Mouse (Mus musculus) kidney, adult 2 months (tissue): ENCODE results near the gene Ptbp3. TPM values are rescaled to one million over a fixed set of nuclear protein-coding genes. Genes with fewer than 3 reads are reported as not detected.
"Not testable (repeated sequence)": the region's sequence is repeated elsewhere in the genome, so short reads cannot be mapped to it uniquely, and the experiment has no call there.

Source experiments
- DNase-seq: peaks from one replicate; pipeline ENCODE4 v3.0.0; 2021
- H3K27ac ChIP-seq: fragments of 200-500 bp; 2 replicates; pipeline ENCODE4 v1.5.1; 2012; ENCODE audit warnings: low read depth, low read length, control low read depth, inconsistent platforms; ENCODE audit not compliant: insufficient read depth
- H3K27me3 ChIP-seq: fragments of 200-500 bp; replicated peaks from 2 replicates; pipeline ENCODE4 v1.6.1; 2012; ENCODE audit warnings: mild to moderate bottlenecking, moderate library complexity, low read length, inconsistent platforms; ENCODE audit not compliant: control insufficient read depth, insufficient read depth
- H3K36me3 ChIP-seq: fragments of 200-500 bp; 2 replicates; pipeline ENCODE4 v1.6.1; 2012; ENCODE audit warnings: mild to moderate bottlenecking, moderate library complexity, low read length, inconsistent platforms; ENCODE audit not compliant: control insufficient read depth, insufficient read depth
- H3K4me1 ChIP-seq: fragments of 200-500 bp; 2 replicates; pipeline ENCODE4 v1.6.1; 2011; ENCODE audit warnings: low read length; ENCODE audit not compliant: control insufficient read depth, insufficient read depth
- H3K4me3 ChIP-seq: fragments of 200-500 bp; 2 replicates; pipeline ENCODE4 v1.5.1; 2011; ENCODE audit warnings: mild to moderate bottlenecking, low read depth, low read length, control low read depth; ENCODE audit not compliant: insufficient read depth
- CTCF ChIP-seq: fragments of 200-500 bp; conservative IDR thresholded peaks from 2 replicates; pipeline ENCODE4 v1.5.1; 2011; ENCODE audit warnings: low read depth, mild to moderate bottlenecking, control low read depth, low read length, moderate library complexity, mixed read lengths; ENCODE audit not compliant: insufficient read depth, insufficient read length
- POLR2A ChIP-seq: fragments of 200-500 bp; IDR thresholded peaks from one replicate; pipeline ENCODE4 v1.6.1; 2011; ENCODE audit warnings: low read depth, low read length, control low read depth
- WGBS: fragments of 180-500 bp; shearing (Covaris S2); methylation state at CpG from one replicate; pipeline ENCODE4 v1.1.7; 2018; 5-methylcytosine and 5-hydroxymethylcytosine counted together
- polyA plus RNA-seq: library from polyadenylated mRNA; depleted of rRNA; stranded (reverse); fragments of >200 nt; gene quantifications from 2 replicates; pipeline ENCODE4 v1.2.3, GENCODE M21; 2012

The Ptbp3 gene
- polyA plus RNA-seq, 1 experiment, result 33.8 TPM

DNA sequence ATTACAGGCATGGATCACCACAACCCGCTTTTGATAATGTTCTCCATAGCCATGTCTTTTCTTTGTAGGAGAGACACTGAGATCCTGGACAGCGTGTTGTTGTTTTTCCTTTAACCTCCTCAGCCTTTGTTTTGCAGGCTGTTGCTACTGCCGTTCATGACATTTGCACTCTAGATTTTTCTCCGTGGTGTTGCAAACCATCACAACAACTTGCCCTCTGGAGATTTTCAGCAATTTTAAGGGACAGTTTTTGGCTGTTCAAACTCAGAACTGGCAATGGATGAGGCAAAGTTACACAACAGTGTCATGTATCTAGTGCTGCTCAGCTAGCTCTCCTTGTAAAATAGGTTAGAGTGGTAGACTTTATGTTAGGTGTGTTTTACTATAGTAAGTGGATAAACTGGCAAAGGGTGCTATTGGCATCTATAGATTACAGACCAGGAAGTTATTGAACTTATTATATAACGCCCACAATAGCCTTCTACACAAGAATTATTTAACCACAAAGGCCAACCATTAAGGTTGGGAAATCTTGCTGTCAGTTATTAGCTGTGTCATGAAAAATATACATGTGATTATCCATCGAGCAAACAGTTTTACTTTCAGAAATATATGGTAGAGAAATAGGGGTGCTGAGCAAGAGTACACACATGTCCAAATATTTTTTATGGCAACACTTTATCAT lies 18.6 kb upstream of the Ptbp3 start:
- Histone ChIP-seq H3K27ac (no peak overlapping the region), H3K36me3 (no peaks in the 10 kb centered on the region), H3K27me3 (no peaks in the 10 kb centered on the region), H3K4me3 (no peak overlapping the region), H3K4me1 (no peaks in the 10 kb centered on the region)
- no peak for TF ChIP-seq CTCF
- TF ChIP-seq POLR2A, result no peak
- DNase-seq, result no peak
- WGBS, result 84% methylated on average over 6 of the region's 6 CpGs

DNA sequence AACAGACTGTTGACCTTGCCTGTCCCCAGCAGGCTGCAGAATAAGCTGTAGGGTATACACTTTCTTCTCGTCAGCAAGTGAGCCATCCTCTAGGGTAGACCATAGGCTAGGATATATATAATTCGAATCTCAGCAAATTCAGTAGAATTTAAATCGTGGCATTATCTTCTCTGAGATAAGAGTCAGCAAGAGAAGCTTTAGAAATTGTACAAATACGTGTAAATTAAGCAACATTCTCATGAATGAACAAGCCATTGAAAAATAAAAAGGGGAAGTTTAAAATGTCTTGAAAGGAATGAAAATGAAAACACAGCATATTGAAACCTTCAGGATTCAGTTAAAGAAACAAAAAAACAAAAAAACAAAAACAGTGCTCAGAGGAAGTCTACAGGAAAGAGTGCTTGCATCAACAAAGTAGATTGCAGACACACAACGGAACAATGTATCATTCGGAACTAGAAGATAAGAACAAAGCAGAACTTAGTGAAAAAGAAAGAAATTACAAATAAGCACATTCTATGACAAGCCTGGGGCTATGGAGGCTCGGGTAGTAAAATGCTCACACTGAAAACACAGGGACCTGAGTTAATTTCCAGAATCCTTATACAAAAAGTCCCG lies 16.5 kb upstream of the Ptbp3 start:
- no peak overlapping the region for H3K4me3 ChIP-seq
- H3K4me1 ChIP-seq, result no peaks in the 10 kb centered on the region
- no peak for DNase-seq
- no peaks in the 10 kb centered on the region for H3K36me3 ChIP-seq
- H3K27me3 ChIP-seq, result no peaks in the 10 kb centered on the region
- TF ChIP-seq CTCF (no peak), POLR2A (no peak)
- 73% methylated on average over 8 of the region's 8 CpGs for WGBS
- H3K27ac ChIP-seq, result no peak overlapping the region

DNA sequence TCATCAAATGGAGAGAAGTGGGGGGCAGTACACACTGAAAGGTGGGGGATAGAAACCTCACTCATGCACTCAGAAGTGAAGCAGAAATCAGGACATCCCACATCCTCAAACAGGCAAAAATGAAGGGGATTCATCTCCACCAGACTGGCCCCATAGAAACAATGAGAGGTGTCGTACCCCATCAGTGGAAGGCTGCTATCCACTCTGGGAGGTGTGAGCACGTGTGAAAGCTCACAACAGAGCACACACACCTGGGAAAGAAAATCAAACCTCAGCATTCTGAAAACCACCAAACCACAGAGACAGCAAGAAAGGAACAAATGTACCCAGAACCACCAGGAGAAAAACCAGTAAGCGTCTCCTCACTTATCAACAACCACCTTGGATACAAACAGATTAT lies 15.0 kb upstream of the Ptbp3 start:
- DNase-seq, result no peak
- Histone ChIP-seq H3K36me3 (no peaks in the 10 kb centered on the region), H3K27ac (no peak overlapping the region), H3K4me1 (0 out of 2 replicates have a peak, but pooled peaks cover 1% of the 10 kb centered on the region), H3K27me3 (no peaks in the 10 kb centered on the region), H3K4me3 (no peak overlapping the region)
- TF ChIP-seq CTCF (no peak), POLR2A (no peak)
- 86% methylated on average over 3 of the region's 3 CpGs for WGBS

DNA sequence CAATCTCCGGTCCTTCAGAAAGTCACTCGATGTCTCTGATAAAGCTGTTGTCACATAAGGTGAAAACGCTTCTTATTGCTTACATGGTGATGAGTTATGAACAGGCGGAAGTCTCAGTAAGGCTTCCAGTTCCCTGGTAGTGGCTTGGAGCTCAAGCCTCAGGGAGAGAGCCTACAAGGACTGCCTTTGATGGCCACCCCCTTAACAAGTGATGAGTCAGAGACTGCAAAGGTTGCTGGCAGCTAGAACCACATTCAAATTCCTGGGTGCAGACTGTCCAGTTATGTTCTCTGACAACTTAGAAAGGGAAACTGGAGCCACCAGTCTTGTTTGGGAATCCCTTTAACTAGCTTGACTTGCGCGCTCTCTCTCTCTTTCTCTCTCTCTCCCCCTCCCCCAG lies 11.0 kb upstream of the Ptbp3 start:
- Histone ChIP-seq H3K4me3 (no peak overlapping the region), H3K36me3 (no peaks in the 10 kb centered on the region), H3K27ac (no peak overlapping the region), H3K27me3 (no peaks in the 10 kb centered on the region), H3K4me1 (peaks cover 12% of the 10 kb centered on the region; the same call in 1 of the 2 replicates)
- WGBS, result 96% methylated on average over 6 of the region's 6 CpGs
- DNase-seq, result no peak
- no peak for TF ChIP-seq POLR2A
- TF ChIP-seq CTCF, result no peak

DNA sequence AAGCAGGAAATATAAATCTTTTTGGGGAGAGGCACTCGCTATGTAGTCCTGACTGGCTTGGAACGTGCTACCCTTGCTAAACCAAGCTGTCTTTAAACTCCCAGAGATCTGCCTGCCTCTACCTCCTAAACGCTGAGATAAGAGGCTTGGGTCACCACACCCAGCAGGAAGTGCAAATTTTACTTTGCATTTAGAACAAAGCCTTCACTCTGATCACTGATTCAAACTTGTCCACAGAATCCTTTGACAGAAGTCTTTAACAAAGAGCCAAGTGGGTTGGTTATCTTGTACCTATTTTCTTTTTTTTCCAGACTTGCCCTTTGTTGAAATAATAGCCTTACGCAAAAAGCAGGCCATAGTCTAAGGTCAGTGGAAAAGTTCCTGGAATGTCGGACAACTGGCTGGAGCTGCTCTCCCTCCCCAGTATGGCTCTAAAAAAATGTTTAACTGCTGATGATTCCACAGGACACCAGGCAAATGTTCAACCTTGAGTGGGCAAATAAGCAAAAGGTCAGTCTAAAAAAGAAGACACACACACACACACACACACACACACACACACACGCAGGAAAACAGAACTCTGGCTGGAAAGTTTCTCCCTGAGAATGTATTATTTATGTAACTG lies 9.0 kb upstream of the Ptbp3 start:
- Histone ChIP-seq H3K4me1 (peaks cover 12% of the 10 kb centered on the region; the same call in 1 of the 2 replicates), H3K27me3 (no peaks in the 10 kb centered on the region), H3K4me3 (no peak overlapping the region), H3K36me3 (no peaks in the 10 kb centered on the region), H3K27ac (peak overlapping the region; percentile 46; the same call in 1 of the 2 replicates)
- DNase-seq, result peak; percentile 81
- no peak for TF ChIP-seq CTCF
- TF ChIP-seq POLR2A, result no peak
- WGBS, result 36% methylated on average over 6 of the region's 6 CpGs

DNA sequence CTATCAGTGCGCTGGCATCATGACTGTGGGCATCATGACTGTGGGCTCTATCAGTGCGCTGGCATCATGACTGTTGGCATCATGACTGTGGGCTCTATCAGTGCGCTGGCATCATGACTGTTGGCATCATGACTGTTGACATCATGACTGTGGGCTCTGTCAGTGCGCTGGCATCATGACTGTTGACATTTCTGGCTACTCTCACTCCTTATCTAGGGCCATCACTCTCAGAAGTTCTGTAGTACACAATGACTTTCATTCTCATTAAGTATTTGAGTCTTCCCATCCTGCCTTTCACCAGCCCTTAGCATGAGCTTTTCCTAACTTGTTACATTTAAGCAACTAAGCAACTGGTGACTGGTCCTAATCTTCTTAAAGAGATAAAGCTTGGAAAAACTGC lies 8.2 kb upstream of the Ptbp3 start:
- 96% methylated on average over 4 of the region's 4 CpGs for WGBS
- not testable (repeated sequence) for DNase-seq, H3K27me3 ChIP-seq, H3K4me3 ChIP-seq, H3K36me3 ChIP-seq, H3K27ac ChIP-seq
- H3K4me1 ChIP-seq, result peaks cover 12% of the 10 kb centered on the region; the same call in 1 of the 2 replicates

DNA sequence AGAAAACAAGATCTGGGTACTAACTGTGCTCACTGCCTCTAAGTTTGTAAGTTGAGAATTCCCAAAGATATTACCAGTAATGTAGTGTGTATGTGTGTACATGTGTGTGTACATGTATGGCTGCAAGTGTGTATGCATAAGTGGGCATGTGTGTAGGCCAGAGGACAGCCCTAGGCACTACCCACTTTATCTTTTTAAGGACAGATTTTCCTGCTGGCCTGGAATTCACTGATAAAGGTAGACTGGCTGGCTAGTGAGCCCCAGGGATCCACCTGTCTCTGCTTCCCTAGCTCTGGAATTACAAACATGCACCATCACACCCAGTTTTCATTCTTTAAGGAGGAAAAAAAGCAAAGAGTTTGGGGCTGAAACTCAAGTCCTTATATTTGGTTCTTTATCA lies 6.0 kb upstream of the Ptbp3 start:
- Histone ChIP-seq H3K27ac (no peak overlapping the region), H3K27me3 (no peaks in the 10 kb centered on the region), H3K4me1 (peaks cover 12% of the 10 kb centered on the region; the same call in 1 of the 2 replicates), H3K36me3 (no peaks in the 10 kb centered on the region), H3K4me3 (no peak overlapping the region)
- TF ChIP-seq CTCF, result no peak
- no peak for TF ChIP-seq POLR2A
- no peak for DNase-seq
